Mouse (Mus musculus) R1 (cell line): ENCODE measurements around the gene Kcne1.

ENCODE experiments used
- DNase-seq: peaks from one replicate; pipeline ENCODE4 v3.0.0-alpha.2; 2018; ENCODE audit warnings: low read depth, low spot score

Gene Kcne1

DNA sequence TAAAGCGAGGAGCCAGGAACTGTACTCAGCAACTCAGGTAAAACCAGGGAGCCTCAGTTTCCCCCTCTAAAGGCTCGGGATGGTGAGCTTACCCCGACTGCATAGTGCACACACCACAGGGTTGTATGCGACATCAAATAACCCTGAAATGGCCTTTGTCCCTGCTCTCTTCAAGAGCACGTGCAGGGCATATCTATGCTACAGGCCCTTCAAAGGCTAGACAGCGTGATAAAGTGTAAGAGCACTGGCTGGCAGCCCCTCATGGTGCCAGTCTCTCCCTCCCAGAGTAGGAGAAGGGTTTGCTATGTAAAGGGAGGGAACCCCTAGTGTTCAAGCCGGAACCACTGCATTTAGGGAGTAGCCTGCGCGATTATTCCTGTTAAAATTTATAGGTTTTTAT, 2.2 kb downstream of the Kcne1 start:
- DNase-seq: no peak

DNA sequence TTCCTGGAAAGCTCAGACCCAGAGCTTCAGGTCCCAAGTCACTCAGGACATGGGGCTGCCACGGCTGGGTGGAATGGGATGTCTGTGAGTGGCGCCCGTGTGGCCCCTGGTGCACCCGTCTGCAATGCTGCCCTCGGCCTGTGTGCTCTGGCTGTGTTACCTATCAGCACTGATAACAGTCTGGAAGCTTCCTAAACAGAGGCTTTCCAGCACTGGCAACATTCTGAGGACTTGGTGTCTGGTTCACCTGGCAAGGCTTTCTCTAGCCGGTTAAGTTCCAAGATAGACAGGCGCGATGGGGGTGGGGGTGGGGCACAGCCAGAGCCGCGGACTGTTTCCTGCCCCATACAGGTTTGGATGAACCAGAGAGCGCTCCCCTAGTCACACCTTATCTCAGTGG, 3.3 kb downstream of the Kcne1 start:
- no peak for DNase-seq

GRCm38 (mm10) chr16:92355366-92355765, 3.9 kb downstream of the Kcne1 start:
- DNase-seq: no peak

- DNase-seq: no peak
Measured at GRCm38 (mm10) chr16:92353897-92354296, 5.4 kb downstream of the Kcne1 start.

DNA sequence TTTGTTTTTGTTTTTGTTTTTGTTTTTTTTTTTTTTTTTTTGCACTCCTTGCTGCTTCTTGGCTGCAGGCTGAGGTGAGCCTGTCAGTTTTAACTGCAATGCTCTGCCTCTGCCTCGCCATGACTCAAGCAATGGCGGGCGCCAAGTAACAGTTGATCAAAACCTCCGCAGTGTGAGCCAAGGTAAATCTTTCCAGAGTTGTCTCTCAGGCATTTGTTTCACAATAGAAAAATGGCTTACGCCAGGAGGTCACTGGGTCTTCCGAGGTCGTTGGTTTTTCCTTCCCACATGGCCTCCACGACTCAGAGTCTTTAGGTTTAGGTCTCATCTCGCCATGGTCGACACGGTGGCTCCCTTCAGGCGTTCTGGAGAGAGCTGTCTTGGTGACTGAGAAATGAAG, 6.0 kb downstream of the Kcne1 start:
- no peak for DNase-seq

- DNase-seq: peak; percentile 78
Measured at GRCm38 (mm10) chr16:92348941-92349340, 10.3 kb downstream of the Kcne1 start.

DNA sequence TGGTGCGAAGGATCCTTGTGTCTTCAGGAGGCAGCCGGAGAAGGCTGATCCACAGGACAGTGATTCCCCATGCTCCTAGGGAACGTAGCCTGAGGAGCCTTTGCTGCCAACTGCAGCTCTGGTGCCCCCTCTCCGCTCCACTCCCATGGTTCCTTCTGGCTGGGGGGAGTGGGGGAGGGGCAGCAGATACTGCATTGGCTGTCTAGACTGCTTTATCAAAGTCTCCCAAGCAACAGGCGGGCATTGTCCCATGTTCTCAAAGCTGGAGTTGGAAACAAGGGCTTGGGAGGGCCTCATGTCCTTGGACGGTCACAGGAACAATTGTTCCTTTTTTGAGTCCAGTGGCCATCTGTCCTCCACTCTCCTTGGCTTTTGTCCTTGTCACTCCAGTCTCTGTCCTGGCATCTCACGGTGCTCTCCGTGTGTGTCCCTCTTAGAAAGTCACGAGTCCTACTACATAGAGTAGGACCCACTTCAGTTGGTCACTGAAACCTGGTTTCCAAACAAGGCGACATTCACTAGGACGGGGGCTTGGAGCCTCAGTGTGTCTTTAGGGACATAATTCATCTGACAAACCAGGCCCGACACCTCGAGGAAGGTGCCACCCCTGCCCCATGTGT, 12.9 kb downstream of the Kcne1 start:
- DNase-seq: no peak

DNA sequence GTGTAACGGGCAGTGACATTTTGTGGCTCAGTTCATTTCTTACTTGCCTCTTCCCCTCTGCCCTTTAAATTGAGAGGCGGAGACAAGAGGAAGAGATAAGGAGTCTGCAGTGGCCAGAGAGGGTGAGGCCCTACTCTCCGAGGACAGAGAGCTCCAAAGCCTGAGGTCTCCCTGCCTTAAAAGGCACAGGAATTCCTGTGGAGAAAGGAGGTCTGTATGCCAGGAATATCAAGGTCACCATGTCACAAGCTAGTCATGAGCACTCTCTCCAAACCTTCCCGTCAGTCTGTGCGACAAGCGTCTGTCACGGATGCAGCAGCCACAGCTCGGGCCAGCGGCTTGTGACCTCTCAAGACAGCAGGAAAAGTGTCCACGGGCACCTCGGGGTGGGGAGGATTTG, 14.1 kb downstream of the Kcne1 start:
- no peak for DNase-seq

DNA sequence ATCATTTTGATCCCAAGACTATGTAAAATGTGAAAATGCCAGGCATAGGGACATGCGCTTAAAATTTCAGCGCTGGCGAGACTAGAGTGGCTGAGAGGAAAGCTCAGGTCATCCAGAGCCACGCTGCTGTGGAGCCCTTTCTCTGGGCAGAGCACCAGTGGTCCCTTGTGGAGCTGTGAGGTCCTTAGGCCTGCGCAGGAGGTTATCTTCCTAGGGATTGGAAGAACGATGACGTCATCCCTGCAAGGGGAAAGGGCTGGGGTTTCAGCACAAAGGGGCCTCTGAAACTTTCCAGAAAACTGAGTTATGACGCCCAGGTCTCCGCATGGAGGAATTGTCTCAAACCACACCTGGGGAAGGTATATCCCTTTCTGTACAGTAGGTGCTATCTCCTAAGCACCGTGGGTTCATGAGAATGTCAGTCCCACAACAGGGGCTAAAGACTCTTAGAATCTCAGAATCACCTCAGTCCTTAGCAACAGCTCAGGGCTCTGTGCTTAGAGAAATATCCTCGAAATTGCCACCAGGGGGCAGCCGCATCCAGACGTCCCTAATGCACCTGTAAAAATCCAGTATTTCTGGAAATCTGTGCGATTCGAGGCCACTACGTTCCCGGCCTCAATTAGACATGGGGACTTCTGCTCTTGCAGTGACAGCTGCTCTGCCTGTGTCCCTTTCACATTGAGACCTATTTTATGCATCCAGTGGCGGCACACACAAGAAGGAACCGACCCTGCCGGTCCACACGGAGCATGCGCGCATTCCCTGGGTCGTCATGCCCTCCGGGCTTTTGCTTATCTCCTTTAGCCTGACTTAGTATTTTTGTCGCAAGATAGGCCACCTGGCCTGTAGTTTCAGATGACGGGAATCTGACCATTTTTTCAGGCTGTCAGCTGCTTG, 18.4 kb downstream of the Kcne1 start:
- peak; percentile 88 for DNase-seq

DNA sequence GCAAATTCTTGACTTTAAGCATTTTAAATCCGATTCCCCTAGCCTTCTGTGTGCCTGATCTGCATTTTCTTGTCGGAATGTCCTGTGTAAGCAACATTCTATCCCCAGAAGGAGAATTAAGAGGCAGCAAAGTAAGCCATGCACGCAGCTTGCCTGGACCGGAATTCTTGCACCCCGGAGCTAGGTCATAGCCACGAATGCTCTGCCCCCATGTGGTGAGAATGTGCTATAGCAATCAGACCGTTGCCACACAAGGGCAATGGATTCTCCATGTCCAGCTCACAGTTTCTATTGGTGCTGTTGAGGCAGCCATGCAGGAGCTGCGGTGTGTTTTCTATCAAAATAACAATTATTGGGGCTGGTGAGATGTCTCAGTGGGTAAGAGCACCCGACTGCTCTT, 23.0 kb downstream of the Kcne1 start:
- DNase-seq: peak; percentile 88

DNA sequence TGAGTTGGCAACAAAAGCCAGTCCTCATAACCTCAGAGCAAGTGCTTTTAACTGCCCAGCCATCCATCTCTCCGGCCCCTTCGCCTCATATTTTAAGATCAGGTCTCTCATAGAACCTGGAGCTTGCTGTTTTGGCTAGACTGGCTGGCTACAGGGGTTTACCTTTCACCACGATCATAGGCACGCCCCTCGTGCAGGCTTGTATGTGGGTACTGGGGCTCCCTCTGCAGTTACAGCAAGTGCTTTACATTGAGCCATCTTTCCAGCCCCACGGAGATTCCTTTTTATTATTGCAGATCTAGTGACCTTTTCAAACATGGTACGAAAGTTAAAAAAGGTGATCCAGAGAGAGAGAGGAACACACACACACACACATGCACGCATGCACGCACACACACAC, 24.7 kb downstream of the Kcne1 start:
- DNase-seq: no peak

DNA sequence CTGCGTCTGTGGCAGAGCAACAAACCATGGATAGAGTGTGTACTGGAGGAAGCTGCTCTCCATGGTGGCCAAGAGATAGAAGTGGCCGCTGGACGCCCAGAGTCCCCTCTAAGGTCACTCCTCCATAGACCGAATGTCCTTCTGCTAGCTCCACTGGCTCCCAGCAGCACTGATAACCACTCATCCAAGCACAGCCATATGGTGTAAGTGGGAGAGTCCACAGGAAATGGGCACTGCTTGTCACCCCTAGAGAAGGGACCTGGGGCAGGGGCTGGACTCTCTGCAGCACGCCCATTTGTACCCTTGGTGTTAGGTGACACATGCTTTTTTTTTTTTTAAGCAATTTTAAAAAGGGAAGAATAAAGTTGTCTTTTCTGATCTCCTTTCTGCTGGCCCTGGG, 28.3 kb downstream of the Kcne1 start:
- DNase-seq: no peak

- DNase-seq: no peak
Measured at GRCm38 (mm10) chr16:92327911-92328310, 31.4 kb downstream of the Kcne1 start.

DNA sequence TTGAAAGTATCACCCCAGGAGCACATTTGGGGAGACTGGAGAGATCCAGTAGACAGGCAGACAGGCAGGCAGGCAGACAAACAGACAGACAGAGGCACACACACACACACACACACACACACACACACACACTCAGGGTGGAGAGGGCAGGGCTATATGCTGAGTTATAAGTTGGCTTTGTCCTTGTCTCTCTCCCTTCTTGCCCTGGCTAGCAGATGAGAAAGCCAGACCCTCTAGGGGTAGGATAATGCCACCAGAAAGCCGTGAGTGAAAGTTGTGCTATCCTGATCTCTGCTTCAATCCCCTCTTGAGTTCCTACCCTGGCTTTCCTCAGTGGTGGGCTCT, 34.2 kb downstream of the Kcne1 start:
- no peak for DNase-seq

GRCm38 (mm10) chr16:92324309-92325061, 34.8 kb downstream of the Kcne1 start:
- no peak for DNase-seq

DNA sequence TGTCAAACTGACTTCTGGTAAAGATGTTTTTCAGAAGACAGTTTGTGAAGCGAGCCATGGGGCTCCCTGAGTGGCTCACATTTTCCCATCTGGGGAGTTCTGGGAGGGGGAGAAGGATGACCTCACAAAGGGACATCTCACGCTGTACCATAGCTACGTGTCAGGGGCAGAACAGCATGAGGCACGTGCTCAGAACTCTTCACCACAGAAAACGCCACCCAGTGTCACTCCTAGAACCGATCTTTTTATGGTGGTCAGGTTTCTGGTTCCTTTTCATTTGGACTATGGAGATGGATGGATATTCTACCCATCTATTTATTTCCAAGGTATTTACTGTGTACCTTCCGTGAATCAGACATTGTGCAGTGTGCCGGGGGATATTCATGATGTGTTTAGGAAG, 37.9 kb downstream of the Kcne1 start, which contains the start of gene Fam243:
Gene Fam243, minus strand, starts transcription at position 101 of the 400 bp plus-strand sequence.
- no peak for DNase-seq

- DNase-seq: no peak
Measured at GRCm38 (mm10) chr16:92320361-92320760, 38.9 kb downstream of the Kcne1 start.

- DNase-seq: peak; percentile 83
Measured at GRCm38 (mm10) chr16:92319353-92320109, 39.7 kb downstream of the Kcne1 start.

DNA sequence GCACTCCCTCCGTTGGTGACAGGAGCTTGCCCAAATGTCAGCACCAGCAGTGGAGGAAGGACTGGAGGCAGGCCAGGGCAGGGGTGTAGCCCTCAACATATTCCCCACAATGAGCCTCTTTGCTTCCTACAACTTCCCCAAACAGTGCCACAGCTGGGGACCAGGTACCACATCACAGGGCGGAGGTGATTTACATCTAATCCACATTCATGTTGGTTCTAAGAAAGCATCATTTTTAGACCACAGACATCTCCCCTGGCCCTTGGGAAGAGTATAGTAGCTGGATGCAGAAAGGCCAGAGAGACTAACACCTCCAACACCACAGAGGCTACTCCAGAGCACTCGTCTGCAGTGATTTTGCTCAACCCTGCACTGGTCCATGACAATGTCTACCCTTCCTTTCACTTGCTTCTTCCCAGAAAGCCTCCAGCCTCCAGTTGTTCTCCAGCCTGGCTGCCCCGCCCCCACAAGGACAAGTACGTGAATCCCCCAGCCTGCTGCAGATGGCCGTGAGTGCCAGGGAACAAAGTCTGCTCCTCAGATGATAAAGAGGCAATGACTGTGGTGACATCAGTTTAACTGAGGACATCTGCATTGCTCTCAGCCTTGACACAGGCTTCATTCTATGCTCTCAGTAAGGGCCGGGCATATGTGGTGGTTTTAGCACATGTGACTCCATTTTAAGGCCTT, 43.1 kb downstream of the Kcne1 start:
- no peak for DNase-seq

DNA sequence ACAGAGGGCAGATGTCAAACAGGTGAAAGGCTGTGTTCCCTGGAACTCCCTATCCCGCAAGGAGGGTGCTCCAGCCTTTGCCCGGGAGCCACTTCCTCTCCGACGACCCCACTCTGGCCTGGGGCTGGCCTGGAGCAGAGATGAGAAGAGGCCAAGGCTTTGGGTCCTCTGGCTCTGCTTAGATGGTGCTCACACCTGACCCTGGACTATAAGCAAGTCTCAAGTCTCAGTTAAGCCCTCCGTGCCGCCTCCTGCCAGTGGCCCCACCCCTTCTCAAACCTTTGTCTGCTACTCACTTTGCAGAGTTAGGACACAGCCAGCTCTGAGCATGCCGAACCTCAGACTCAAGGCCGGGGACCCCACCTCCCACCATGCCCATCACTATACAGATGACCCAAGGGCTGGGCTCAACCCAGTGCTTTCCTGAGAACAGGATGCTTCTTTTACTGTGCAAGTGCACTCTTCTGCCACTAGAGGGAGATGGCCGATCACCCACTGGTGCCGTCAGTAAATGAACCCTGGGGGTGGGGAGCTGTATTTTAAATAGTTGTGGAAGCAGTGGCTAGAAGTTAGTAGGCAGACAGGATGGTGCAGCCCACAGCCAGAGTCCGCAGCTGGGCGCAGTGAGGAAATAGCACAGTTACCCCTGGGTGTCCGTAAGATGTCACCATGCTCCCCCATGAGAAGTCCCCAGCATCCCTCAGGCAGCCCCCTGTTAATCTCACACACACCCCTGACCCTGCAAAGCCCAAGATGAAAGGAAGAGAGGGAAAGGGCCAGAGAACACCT, 45.1 kb downstream of the Kcne1 start:
- peak; percentile 70 for DNase-seq
